Mouse (Mus musculus): Measurements from ENCODE around the gene Kcnj14. TPM values are rescaled to one million over a fixed set of nuclear protein-coding genes. Genes with fewer than 3 reads are reported as not detected.

Kcnj14 gene
- polyA plus RNA-seq, 1 experiment from 2014 or later: 1.9 TPM

DNA sequence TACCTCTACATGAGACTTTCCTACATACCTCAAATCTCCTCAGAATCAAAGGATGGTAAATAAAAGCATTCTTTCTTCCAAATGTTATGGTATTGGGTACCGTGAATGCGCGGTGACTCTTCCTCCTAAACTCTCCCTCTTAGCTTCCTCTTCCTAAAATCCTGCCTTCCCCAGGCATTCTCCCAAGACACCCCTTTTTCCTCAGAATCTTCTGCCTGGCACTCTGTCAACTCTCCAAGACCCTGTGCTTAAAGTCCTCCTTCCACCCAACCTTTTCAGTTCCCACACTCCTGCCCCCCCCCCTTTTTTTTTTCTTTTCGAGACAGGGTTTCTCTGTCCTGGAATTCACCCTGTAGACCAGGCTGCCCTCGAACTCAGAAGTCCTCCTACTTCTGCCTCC, 9.7 kb downstream of the Kcnj14 start:
- Histone ChIP-seq H3K9me3 (ENCODE audit: low read length) (no peaks in the 10 kb centered on the region), H3K27ac (ENCODE audit: low read length) (no peak overlapping the region), H3K4me2 (replicated peaks; ENCODE audit: low read depth, low read length) (peak overlapping the region; percentile 62), H3K4me3 (ENCODE audit: low read length) (peak overlapping the region; percentile 30), H3K9ac (replicated peaks; ENCODE audit: low read length) (peak overlapping the region; percentile 26; the same call in 1 of the 2 replicates), H3K36me3 (ENCODE audit: insufficient read depth, low read length) (peaks cover 30% of the 10 kb centered on the region), H3K4me1 (ENCODE audit: insufficient read depth, low read length) (peaks cover 21% of the 10 kb centered on the region), H3K27me3 (ENCODE audit: insufficient read depth, low read length) (no peaks in the 10 kb centered on the region)
- WGBS: 11% methylated on average over 5 of the region's 5 CpGs
- no peak for ATAC-seq (ENCODE audit: low FRiP score, low TSS enrichment)

DNA sequence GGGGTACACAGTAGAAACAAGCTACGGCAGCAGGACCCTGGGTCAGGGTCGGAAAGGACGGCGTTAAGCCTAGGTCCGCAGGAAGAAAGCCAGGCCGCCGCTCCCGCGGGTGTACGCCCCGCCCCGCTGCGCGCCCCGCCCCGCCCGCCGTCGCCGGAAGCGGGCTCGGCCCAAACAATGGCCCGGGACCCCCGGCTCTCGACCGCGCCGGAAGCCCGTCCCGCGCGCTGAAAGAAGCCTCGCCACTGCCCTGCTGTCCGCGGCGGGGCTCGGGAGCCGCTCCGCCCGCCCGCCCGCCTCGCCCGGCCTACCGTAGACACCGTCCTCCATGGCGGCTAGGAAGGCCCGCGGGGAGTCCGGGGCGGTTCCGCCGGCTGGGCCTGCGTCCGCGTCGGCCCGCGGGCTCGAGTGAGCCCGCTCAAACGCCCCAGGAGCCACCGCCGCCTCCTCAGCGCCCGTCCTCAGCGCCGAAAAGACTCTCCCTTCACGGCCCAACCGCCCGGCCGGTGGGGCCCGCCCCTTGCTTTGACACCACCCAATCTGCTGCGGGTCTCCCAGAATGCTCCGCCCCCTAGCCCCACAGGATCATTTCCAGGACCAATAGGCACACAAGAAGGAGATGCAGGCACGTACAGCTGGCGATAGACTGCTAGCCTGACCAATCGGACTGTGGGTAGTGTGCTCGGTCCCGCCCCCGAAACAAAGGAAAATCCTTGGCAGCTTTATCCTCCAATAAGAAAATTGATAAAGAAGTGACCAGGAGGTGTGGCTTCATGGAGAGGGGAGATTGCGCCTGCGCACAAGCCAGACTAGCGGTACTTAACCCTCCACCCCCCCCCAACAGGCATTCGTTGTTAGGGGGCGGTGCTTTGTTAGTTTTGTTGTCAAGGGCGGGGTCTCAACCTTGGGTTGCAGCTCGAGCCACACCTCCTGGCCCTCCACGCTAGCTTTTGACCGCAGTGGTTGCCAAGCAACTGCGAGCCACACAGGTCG, 10.5 kb downstream of the Kcnj14 start, which contains the start of gene Cyth2:
Gene Cyth2, minus strand, starts transcription at position 795 of the 993 bp plus-strand sequence.
- under 1% methylated on average over 88 of the region's 92 CpGs for WGBS
- Histone ChIP-seq H3K4me2 (replicated peaks; ENCODE audit: low read depth, low read length) (peak within 1 kb of the TSS; percentile 92), H3K9ac (replicated peaks; ENCODE audit: low read length) (peak within 1 kb of the TSS; percentile 100), H3K4me1 (ENCODE audit: insufficient read depth, low read length) (peaks cover 20% of the 10 kb centered on the region), H3K4me3 (ENCODE audit: low read length) (peak within 1 kb of the TSS; percentile 99), H3K27me3 (ENCODE audit: insufficient read depth, low read length) (no peaks in the 10 kb centered on the region), H3K9me3 (ENCODE audit: low read length) (no peaks in the 10 kb centered on the region), H3K27ac (ENCODE audit: low read length) (peak within 1 kb of the TSS; percentile 100), H3K36me3 (ENCODE audit: insufficient read depth, low read length) (peaks cover 38% of the 10 kb centered on the region)
- peak; percentile 99 for ATAC-seq (ENCODE audit: low FRiP score, low TSS enrichment)

DNA sequence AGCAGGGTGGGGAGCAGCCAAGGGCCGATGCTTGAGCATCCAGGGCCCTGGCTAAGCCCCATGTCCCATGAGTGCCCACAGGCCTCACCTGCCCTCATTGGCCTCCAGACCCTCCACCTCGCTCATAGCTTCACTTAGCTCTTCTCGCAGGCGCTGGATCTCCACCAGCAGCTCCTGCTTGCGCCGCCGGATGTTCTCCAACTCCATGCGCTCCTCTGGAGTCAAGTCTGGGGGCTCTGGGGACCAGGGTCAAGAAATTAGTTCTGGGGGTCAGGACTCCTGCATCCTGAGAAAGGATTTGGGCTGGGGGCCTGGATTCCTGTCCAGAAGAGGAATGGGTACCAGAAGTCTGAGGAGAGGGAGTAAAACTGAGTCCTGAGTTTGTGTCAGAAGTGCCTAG, 11.7 kb downstream of the Kcnj14 start:
- H3K27ac ChIP-seq (ENCODE audit: low read length): peak overlapping the region; percentile 100; the same call in 1 of the 2 replicates
- no peaks in the 10 kb centered on the region for H3K9me3 ChIP-seq (ENCODE audit: low read length)
- 75% methylated on average over 8 of the region's 8 CpGs for WGBS
- peak overlapping the region; percentile 92 for H3K4me2 ChIP-seq (replicated peaks; ENCODE audit: low read depth, low read length)
- peak overlapping the region; percentile 99 for H3K4me3 ChIP-seq (ENCODE audit: low read length)
- H3K4me1 ChIP-seq (ENCODE audit: insufficient read depth, low read length): peaks cover 20% of the 10 kb centered on the region
- H3K27me3 ChIP-seq (ENCODE audit: insufficient read depth, low read length): no peaks in the 10 kb centered on the region
- peaks cover 49% of the 10 kb centered on the region for H3K36me3 ChIP-seq (ENCODE audit: insufficient read depth, low read length)
- H3K9ac ChIP-seq (replicated peaks; ENCODE audit: low read length): peak overlapping the region; percentile 100
- no peak for ATAC-seq (ENCODE audit: low FRiP score, low TSS enrichment)

DNA sequence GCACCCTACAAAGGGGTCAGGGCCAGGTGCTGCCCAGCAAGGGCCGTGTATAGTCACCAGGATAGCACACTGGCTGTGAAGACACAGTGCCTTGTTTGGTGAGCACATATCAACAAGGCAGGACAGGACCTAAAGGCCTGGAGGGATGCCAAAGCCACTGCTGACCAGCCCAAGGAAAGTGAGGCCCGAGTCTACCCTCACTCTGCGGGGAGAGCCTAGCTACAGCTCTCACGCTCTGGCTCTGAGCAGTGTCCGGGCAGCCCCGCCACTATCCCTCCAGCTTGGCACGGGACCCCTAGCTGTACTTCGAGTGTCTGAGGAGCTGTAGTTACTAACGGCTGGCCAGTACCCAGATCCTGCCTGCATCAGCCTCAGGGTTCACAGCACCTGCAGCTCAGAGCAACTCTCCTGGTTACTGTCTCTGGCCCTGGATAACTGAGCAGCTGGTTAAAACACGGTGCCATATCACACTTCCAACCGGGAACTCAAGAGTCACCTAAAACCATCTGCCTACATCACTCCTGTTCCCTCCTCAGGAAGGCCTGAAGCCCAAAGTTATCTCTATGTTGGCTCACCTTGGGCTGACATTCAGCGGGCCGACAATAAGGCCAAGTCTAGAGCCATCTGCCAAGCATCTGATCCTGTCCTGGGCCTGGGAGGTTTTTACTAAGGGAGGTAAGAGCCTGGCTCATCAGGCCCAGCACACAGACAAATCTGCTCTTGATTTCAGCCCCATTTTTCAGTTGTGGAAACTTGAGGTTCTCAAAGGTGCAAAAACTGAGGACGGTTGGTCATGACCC, 15.1 kb downstream of the Kcnj14 start:
- H3K27me3 ChIP-seq (ENCODE audit: insufficient read depth, low read length): no peaks in the 10 kb centered on the region
- WGBS: 85% methylated on average over 13 of the region's 14 CpGs
- ATAC-seq (ENCODE audit: low FRiP score, low TSS enrichment): no peak
- no peak overlapping the region for H3K9ac ChIP-seq (replicated peaks; ENCODE audit: low read length)
- H3K36me3 ChIP-seq (ENCODE audit: insufficient read depth, low read length): peaks cover 67% of the 10 kb centered on the region
- peaks cover 13% of the 10 kb centered on the region for H3K4me1 ChIP-seq (ENCODE audit: insufficient read depth, low read length)
- H3K9me3 ChIP-seq (ENCODE audit: low read length): no peaks in the 10 kb centered on the region
- no peak overlapping the region for H3K27ac ChIP-seq (ENCODE audit: low read length)
- H3K4me3 ChIP-seq (ENCODE audit: low read length): no peak overlapping the region
- H3K4me2 ChIP-seq (replicated peaks; ENCODE audit: low read depth, low read length): no peak overlapping the region

DNA sequence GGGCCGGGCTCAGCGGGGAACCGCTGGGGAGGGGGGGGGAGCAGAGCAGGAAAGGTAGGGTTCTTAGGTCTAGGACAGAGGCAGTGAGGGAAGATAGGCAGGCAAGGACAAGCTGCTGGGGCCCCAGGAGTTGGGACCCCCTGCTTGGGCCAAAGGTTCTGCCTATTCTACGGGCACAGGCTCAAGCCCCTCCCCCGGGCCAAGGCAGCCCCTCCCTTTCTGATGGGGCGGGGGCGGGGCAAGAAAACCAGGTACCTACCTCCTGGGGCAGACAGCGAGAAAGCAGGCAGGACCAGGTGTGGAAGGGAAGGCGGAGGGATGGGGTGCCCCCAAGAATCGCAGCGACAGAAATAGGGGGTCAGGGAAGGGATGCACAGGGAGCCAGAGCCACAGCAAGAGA, 16.1 kb downstream of the Kcnj14 start:
- H3K9me3 ChIP-seq (ENCODE audit: low read length): no peaks in the 10 kb centered on the region
- no peak overlapping the region for H3K4me3 ChIP-seq (ENCODE audit: low read length)
- H3K36me3 ChIP-seq (ENCODE audit: insufficient read depth, low read length): peaks cover 67% of the 10 kb centered on the region
- H3K27ac ChIP-seq (ENCODE audit: low read length): no peak overlapping the region
- H3K4me1 ChIP-seq (ENCODE audit: insufficient read depth, low read length): peaks cover 13% of the 10 kb centered on the region
- no peak overlapping the region for H3K9ac ChIP-seq (replicated peaks; ENCODE audit: low read length)
- H3K27me3 ChIP-seq (ENCODE audit: insufficient read depth, low read length): no peaks in the 10 kb centered on the region
- no peak overlapping the region for H3K4me2 ChIP-seq (replicated peaks; ENCODE audit: low read depth, low read length)
- no peak for ATAC-seq (ENCODE audit: low FRiP score, low TSS enrichment)
- 47% methylated on average over 10 of the region's 11 CpGs for WGBS

DNA sequence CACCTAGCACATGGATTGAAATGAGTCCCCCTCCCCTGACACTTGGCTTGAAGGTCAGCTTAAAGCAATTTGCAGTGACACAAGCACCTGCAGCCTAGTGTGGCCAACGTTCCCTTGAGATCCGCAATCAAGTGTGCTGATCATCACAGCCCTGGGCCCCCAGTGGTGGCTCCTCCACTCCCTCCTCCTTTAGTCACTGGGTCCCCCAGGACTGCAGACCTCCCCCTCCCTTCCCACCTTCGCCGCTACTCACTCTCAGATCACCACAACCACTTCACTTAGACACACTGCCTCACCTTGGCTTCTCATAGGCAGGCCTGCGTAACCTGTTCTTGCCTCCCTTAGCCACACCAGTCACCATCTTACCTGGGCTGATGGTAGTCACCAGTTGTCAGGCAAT, 18.6 kb downstream of the Kcnj14 start:
- Histone ChIP-seq H3K4me2 (replicated peaks; ENCODE audit: low read depth, low read length) (no peak overlapping the region), H3K4me3 (ENCODE audit: low read length) (no peak overlapping the region), H3K27me3 (ENCODE audit: insufficient read depth, low read length) (no peaks in the 10 kb centered on the region), H3K4me1 (ENCODE audit: insufficient read depth, low read length) (peaks cover 2% of the 10 kb centered on the region; the same call in 1 of the 2 replicates), H3K36me3 (ENCODE audit: insufficient read depth, low read length) (peaks cover 52% of the 10 kb centered on the region), H3K9me3 (ENCODE audit: low read length) (no peaks in the 10 kb centered on the region), H3K9ac (replicated peaks; ENCODE audit: low read length) (no peak overlapping the region), H3K27ac (ENCODE audit: low read length) (no peak overlapping the region)
- WGBS: 71% methylated on average over 5 of the region's 5 CpGs
- no peak for ATAC-seq (ENCODE audit: low FRiP score, low TSS enrichment)

DNA sequence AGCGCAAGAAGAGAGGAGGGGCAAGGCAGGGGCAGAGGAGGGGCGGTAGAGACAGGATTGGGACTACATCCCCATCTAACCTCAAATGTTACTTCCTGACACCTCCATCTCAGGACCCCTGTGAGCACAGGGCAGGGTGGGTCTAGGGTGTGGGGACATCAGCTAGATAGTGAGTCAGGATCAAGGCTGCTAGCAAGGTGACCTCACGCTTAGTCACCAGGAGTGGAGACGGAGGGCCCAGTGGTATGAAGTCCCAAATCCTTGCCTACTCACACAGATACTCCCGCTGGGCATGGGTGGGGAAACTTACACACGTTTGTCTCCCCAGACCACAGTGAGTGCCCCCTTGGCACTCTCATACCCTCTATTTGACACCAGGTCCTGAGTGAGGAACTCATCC, 22.0 kb downstream of the Kcnj14 start:
- peaks cover 9% of the 10 kb centered on the region for H3K27me3 ChIP-seq (ENCODE audit: insufficient read depth, low read length)
- H3K4me2 ChIP-seq (replicated peaks; ENCODE audit: low read depth, low read length): no peak overlapping the region
- no peak overlapping the region for H3K9ac ChIP-seq (replicated peaks; ENCODE audit: low read length)
- H3K27ac ChIP-seq (ENCODE audit: low read length): no peak overlapping the region
- peaks cover 23% of the 10 kb centered on the region; the same call in 1 of the 2 replicates for H3K4me1 ChIP-seq (ENCODE audit: insufficient read depth, low read length)
- H3K36me3 ChIP-seq (ENCODE audit: insufficient read depth, low read length): peaks cover 19% of the 10 kb centered on the region
- whole genome bisulfite sequencing: 87% methylated on average over 6 of the region's 6 CpGs
- H3K4me3 ChIP-seq (ENCODE audit: low read length): no peak overlapping the region
- ATAC-seq (ENCODE audit: low FRiP score, low TSS enrichment): no peak
- no peaks in the 10 kb centered on the region for H3K9me3 ChIP-seq (ENCODE audit: low read length)

DNA sequence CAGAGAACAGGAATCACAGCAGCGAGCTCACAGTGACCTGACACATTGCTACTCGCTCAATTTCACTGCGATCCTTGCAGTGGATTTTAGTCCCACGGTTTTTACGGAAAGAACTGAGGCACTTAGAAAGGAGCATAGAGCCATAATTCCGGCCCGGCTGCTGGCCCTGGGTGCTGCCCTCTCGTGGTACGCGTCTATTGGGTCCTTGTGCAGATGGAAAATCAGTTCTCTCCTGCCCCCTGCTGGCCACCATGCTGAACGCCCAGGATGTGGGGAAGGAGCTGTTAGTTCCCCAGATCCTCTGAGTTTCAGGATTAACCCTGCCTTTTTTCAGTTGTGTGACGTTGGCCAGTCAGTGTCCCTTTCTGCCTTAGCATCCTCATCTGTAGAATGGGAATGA, 23.2 kb downstream of the Kcnj14 start:
- Histone ChIP-seq H3K4me2 (replicated peaks; ENCODE audit: low read depth, low read length) (peak overlapping the region; percentile 53), H3K4me3 (ENCODE audit: low read length) (peak overlapping the region; percentile 36; the same call in 1 of the 2 replicates), H3K4me1 (ENCODE audit: insufficient read depth, low read length) (peaks cover 27% of the 10 kb centered on the region; the same call in 1 of the 2 replicates), H3K9me3 (ENCODE audit: low read length) (no peaks in the 10 kb centered on the region), H3K9ac (replicated peaks; ENCODE audit: low read length) (0 out of 2 replicates have a peak overlapping the region, but pooled peaks have one; percentile 40), H3K27ac (ENCODE audit: low read length) (0 out of 2 replicates have a peak overlapping the region, but pooled peaks have one; percentile 37), H3K36me3 (ENCODE audit: insufficient read depth, low read length) (peaks cover 7% of the 10 kb centered on the region; the same call in 1 of the 2 replicates), H3K27me3 (ENCODE audit: insufficient read depth, low read length) (peaks cover 15% of the 10 kb centered on the region)
- peak; percentile 39; the same call in 1 of the 2 replicates for ATAC-seq (ENCODE audit: low FRiP score, low TSS enrichment)
- 4% methylated on average over 12 of the region's 12 CpGs for WGBS

DNA sequence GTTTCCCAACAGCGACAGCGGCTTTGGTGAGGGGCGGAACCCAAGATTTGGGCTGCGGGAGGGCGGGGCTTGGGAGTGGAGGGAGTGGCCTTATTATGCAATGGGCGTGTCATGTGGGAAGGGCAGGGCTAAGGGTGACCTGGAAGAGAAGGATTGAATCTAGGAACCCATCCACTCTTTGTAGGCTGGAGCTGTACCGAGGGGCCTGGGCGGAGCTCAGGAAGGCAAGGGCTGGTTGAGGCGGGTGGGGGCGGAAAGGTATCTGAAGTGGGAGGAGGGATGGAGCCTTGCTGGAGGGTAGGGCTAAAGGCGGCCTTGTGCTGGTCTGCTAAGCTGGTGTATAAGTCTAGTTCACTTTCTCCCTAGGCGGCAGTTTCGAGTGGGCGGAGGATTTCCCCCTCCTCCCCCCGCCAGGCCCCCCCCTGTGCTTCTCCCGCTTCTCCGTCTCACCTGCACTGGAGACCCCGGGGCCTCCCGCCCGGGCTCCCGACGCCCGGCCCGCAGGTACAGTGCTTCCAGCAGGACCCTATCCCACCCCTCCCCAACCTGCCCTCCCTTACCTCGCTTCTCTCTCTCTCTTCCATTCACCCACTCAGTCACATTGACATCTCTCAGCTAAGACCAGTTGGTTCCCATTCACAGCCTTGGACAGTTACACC, 23.9 kb downstream of the Kcnj14 start:
- 16% methylated on average over 22 of the region's 25 CpGs for WGBS
- 0 out of 2 replicates have a peak overlapping the region, but pooled peaks have one; percentile 37 for H3K27ac ChIP-seq (ENCODE audit: low read length)
- peak overlapping the region; percentile 36 for H3K4me3 ChIP-seq (ENCODE audit: low read length)

More for the DNA sequence above, 23.9 kb downstream of the Kcnj14 start:
- Histone ChIP-seq H3K4me1 (ENCODE audit: insufficient read depth, low read length) (peaks cover 27% of the 10 kb centered on the region; the same call in 1 of the 2 replicates), H3K9me3 (ENCODE audit: low read length) (no peaks in the 10 kb centered on the region), H3K36me3 (ENCODE audit: insufficient read depth, low read length) (0 out of 2 replicates have a peak, but pooled peaks cover 4% of the 10 kb centered on the region), H3K4me2 (replicated peaks; ENCODE audit: low read depth, low read length) (peak overlapping the region; percentile 53), H3K27me3 (ENCODE audit: insufficient read depth, low read length) (peaks cover 15% of the 10 kb centered on the region), H3K9ac (replicated peaks; ENCODE audit: low read length) (0 out of 2 replicates have a peak overlapping the region, but pooled peaks have one; percentile 40)
- peak; percentile 53 for ATAC-seq (ENCODE audit: low FRiP score, low TSS enrichment)
